8 mouse cellular contexts compared by ENCODE assay signal in the genomic region with DNA sequence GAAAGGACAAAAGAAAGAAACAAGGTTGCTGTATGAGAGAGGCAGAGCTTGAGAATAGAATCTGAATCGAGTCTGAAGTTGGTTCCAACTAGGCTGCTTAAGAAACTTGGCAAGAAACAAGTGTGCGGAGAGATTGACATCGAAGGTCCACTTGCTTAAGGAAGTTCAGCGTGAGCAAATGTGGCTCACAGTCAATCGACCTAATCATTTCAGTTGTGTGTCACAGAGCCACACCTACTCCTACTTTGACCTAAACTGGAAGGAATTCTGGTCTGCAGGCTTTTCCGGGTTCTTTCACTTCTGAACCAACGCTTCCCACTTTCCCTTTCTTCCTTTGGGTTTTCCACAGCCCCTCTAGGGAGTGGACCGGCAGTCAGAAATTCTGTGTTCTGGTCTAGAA.
DNase-seq lines count a peak whose midpoint lies in the region; ATAC-seq and TF ChIP-seq lines count a peak whose summit lies in the region.

No protein-coding gene starts in this region.

- H3K4me1 ChIP-seq in kidney, embryonic 14.5 days (ENCODE audit: control insufficient read depth, insufficient read depth, low read length) = no peaks in the 10 kb centered on the region; the same call in 1 of the 2 replicates
- H3K4me1 ChIP-seq in olfactory bulb, adult 2 months (ENCODE audit: control insufficient read depth, insufficient read depth, low read length) = peaks cover 5% of the 10 kb centered on the region

- intact Hi-C loops in left cerebral cortex, adult 2 months (cut with DNase I) = no loop called here

- TF ChIP-seq POLR2A in olfactory bulb, adult 2 months (IDR thresholded peaks at IDR 0.05; ENCODE audit: insufficient read depth, low read depth, low read length) = no peak

- DNase-seq in left cerebral cortex, adult 2 months (ENCODE audit: extremely low spot score in 1 of 2, low spot score in 2 of 2) = no peak
- no peak for DNase-seq in left cerebral cortex, adult 11 months (ENCODE audit: low spot score)
- peak; percentile 69 to 70 for DNase-seq in heart, adult 18-20 months
- DNase-seq in adrenal gland, postnatal 14 days = no peak
- DNase-seq in cerebellum, adult 11 months = no peak
- no peak for DNase-seq in right cerebral cortex, postnatal 4 days

- H3K27me3 ChIP-seq in kidney, embryonic 14.5 days (ENCODE audit: control insufficient read depth, insufficient read depth, low read length) = no peaks in the 10 kb centered on the region

- ATAC-seq in kidney, embryonic 14.5 days (ENCODE audit: low FRiP score, low TSS enrichment) = no peak

- H3K4me3 ChIP-seq in left cerebral cortex, adult 2 months = peak overlapping the region; percentile 42
- no peak overlapping the region; the same call in 1 of the 2 replicates for H3K4me3 ChIP-seq in kidney, embryonic 14.5 days (ENCODE audit: low read length)
- H3K4me3 ChIP-seq in olfactory bulb, adult 2 months (ENCODE audit: insufficient read depth, low read depth, low read length) = 0 out of 2 replicates have a peak overlapping the region, but pooled peaks have one; percentile 8

- no peak for TF ChIP-seq CTCF in left cerebral cortex, adult 2 months (IDR thresholded peaks at IDR 0.05)
- TF ChIP-seq CTCF in olfactory bulb, adult 2 months (IDR thresholded peaks at IDR 0.05; ENCODE audit: insufficient read depth, low read depth, low read length) = no peak

- H3K27ac ChIP-seq in left cerebral cortex, adult 2 months = peak overlapping the region; percentile 91
- peak overlapping the region; percentile 67 for H3K27ac ChIP-seq in kidney, embryonic 14.5 days (ENCODE audit: low read depth, low read length)
- peak overlapping the region; percentile 78 for H3K27ac ChIP-seq in olfactory bulb, adult 2 months (ENCODE audit: insufficient read depth, low read depth, low read length)

- no peaks in the 10 kb centered on the region for H3K36me3 ChIP-seq in kidney, embryonic 14.5 days (ENCODE audit: control insufficient read depth, insufficient read depth, low read length)

- H3K9ac ChIP-seq in kidney, embryonic 14.5 days (ENCODE audit: low read depth, low read length) = peak overlapping the region; percentile 37; the same call in 1 of the 2 replicates

- no peaks in the 10 kb centered on the region for H3K9me3 ChIP-seq in kidney, embryonic 14.5 days (ENCODE audit: control insufficient read depth, low read length)

- peak overlapping the region; percentile 31 for H3K4me2 ChIP-seq in kidney, embryonic 14.5 days (replicated peaks; ENCODE audit: low read depth, low read length)

- 81% methylated on average over 8 of the region's 8 CpGs for WGBS in kidney, embryonic 14.5 days
- WGBS in olfactory bulb, adult 2 months = 20% methylated on average over 8 of the region's 8 CpGs

Comparison
In these comparisons a context has a peak if more than half of its experiments do, and no peak if none do; other contexts are left out.
1. DNase-seq: peak in heart, adult 18-20 months (2 of 2); none in left cerebral cortex, adult 2 months (0 of 2), left cerebral cortex, adult 11 months (single experiment), adrenal gland, postnatal 14 days (single experiment), cerebellum, adult 11 months (single experiment) and right cerebral cortex, postnatal 4 days (single experiment).
2. Peak in every context shown above with its lines, with median percentiles within 50 percentile points of each other: H3K27ac ChIP-seq.